Mouse (Mus musculus) liver, adult (tissue): ENCODE data around the gene Clec2h.
"Not testable (repeated sequence)": the region's sequence is repeated elsewhere in the genome, so short reads cannot be mapped to it uniquely, and the experiment has no call there.

Source experiments
- GATA4 ChIP-seq: IDR thresholded peaks from 2 replicates; pipeline ENCODE4 v1.6.1; 2014; ENCODE audit warnings: mild to moderate bottlenecking, low read length; ENCODE audit not compliant: insufficient replicate concordance

Clec2h gene

GRCm38 (mm10) chr6:128662206-128662605, at the start of gene Clec2h:
TSS of gene Clec2h (plus strand) at chr6:128662385.
- no peak for TF ChIP-seq GATA4

DNA sequence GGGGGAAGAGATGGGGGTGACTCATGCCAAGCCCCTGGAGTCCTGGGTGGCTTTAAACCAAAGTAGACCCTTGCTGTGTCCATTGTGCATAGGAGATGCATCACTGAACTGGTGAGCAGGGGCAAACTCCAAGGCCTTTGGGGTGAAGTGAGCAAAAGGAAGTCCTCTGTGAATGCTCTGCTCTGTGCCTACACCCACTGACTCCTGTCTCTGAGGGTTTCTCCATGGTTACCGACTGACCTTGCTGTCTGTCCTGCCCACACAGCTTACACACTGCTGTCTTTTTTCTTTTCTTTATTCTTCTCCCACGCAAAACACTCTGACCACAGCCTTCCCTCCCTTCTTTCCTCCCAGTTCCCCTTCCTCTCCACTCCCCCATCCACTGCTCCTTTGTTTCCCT, 39.5 kb upstream of the Clec2h start:
- TF ChIP-seq GATA4, result no peak

GRCm38 (mm10) chr6:128623433-128623832, 38.8 kb upstream of the Clec2h start, which contains the start of gene Klrb1a:
TSS of gene Klrb1a (minus strand) at chr6:128623533.
- not testable (repeated sequence) for TF ChIP-seq GATA4

- no peak for TF ChIP-seq GATA4
These were observed 37.8 kb upstream of the Clec2h start for GRCm38 (mm10) chr6:128624425-128624824.

DNA sequence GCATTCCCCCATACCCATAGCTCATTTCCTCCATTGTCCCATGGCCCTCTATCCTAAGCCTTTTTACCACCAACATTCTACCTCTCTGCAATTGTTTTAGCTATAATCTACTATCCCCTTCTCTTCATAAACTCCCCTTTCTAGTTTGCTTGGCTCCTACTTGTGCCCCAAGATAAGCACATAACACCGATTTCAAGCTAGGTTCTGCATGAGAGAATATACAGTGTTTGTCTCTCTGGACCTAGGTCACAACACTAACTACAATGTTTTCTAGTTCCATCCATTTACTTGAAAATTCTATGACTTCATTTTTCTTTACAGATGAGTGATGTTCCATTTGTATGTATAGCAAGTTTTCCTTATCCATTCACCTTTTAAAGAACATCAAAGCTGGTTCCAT, 21.5 kb upstream of the Clec2h start:
- no peak for TF ChIP-seq GATA4

DNA sequence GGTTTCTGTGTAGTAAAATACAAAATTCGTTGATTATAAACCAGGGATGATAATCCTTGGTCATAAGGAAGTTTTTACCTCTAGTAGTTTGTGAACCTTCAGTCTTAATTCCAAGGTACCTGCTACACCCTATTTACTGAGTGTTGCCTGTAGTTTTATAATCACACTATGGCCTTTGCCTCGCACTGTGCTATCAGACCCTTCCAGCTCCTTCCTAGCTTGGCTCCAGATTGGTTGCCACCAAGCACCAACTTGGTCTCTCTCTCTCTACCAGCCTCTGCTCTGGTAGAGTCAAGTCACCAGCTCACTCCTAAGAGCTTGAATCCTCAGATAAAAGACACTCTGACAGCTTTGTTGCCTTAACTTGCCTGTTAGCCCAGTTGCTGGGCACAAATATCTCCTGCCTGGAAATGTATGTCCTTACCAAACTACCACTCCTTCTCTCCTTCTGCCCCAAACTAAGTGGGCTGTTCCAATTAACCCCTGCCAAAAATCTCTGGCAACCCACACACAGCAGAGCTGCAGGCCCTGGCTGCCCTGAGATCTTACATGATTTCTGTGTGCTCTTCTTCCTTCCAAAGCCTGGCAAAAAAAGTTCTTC, 21.0 kb upstream of the Clec2h start:
- TF ChIP-seq GATA4, result no peak

DNA sequence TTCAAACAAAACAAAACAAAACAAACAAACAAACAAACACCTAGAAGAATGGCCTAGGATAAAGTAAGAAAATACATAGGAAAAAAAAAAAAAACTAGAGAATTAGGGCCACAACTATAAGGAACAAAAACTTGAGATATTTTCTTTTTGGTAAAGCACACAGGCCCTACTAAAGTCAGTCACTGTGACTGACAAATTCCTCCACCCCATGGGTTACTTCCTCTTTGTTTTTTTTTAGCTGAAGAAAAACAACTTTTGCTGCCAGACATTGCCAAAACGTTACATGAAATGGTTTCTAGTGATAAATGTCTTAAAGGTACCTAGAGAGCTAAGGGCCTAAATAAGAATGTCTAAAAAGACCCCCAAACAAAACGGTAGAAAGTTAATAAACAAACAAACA, 18.2 kb upstream of the Clec2h start:
- no peak for TF ChIP-seq GATA4

GRCm38 (mm10) chr6:128649681-128650080, 12.5 kb upstream of the Clec2h start:
- no peak for TF ChIP-seq GATA4

DNA sequence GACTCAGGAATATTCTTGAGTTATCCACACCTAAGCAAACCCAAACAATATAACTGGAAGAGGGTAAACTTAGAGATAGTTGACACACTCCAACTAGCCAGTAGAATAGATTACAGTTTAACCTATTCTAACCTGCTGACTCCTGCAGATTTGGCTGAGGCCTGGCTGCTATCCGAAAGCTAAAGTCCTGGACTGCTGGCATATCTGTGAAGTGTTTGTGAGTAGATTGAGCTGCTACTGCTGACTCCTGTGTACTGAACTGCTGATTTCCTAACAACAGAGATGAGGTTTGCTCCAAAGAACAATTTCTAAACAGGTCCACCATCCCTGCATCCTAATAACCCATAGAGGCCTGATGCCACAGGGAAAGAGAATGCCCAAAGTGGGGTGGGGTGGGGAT, 12.0 kb upstream of the Clec2h start:
- TF ChIP-seq GATA4, result no peak; the same call in 1 of the 2 replicates

DNA sequence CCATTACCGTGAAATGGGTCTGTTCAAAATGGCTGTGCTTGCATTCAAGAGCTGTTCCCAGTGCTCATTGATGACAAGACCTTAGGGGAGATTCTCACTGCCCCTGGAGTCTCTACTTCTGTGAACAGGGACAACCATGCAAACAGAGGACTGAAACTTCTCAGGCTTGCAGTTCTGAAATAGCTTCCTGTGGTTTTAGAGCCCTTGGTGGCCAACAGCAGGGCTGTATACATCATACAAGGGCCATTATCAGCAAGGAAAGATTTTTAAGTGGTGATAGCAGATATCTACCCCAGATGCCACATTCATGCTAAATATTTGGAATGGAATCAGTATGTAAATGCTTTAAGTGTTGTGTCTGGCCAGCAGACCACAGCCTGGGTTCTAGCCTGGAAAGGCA, 9.2 kb upstream of the Clec2h start:
- no peak for TF ChIP-seq GATA4

GRCm38 (mm10) chr6:128661249-128661648, 936 bp upstream of the Clec2h start:
- TF ChIP-seq GATA4, result no peak

DNA sequence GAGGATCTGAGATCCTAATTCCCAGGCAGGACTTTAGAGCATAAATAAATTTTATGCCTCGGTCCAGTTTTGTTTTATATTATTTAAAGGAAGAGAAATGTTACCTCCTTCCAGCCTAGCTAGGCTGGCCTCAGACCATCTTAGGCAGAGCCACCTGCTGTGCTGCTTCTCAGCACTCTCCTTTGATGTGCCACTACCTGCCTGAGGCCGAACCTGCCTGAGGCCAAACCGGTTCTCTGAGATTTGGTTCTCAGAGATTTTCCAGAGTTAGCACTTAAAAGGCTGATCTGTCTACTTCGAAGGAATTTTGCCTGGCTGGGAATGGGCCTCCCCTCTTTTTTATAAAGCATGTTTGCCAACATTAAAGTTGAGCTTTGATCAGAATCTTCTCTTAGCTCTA, 7.8 kb downstream of the Clec2h start:
- TF ChIP-seq GATA4, result no peak

DNA sequence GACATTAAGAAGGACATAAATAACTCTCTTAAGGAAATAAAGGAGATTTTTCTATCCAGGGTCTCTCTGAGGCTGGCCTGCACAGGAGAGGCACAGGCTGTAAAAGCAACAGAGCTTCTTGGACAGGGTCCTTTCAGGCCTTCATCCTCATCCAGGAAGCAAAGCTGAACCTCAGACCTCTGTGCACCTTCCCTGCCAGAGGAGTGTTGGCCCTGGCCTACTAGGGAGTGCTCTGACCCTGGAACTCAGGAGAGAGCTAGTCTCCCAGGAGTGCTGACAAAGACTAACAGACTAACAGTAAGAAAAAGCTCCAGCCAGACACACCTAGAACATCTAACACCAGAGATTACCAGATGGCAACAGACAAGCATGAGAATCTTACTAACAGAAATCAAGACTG, 17.4 kb downstream of the Clec2h start:
- TF ChIP-seq GATA4, result no peak

DNA sequence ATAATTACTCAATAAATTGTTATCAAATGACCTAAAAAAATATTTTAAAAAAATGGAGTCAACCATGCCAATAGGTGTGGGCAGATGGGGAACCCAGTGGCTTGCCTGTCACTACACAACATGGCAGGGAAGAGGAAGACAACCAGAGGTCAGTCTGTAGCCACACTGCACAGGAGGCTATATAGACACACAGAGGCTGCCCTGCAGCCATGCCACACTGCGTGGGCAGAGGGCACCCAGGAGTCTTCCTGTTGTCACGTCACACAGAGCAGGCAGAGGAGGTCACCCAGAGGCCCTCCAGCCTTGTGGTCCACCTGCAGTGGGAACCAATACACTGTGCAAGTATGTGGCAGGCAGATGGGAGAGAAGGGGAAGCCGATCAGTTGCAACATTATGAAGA, 39.5 kb downstream of the Clec2h start:
- no peak for TF ChIP-seq GATA4

DNA sequence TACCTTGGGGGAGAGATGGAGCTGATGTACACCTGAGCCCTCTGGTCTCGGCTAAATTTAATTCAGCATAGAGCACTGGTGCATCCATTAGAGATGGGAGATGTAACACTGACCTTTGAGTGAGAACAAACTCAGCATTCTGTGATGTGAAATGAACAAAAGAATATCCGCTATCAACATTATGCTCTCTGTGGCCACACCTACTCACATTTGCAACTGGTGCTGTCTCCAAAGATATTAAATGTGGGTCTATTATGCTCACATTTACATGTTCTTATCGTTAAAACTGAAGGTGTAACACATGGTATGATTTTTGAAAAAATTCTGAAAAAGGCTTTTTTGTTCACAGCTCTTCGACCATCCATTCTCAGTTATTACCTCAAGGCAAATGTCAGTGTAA, 60.8 kb downstream of the Clec2h start, which contains the start of gene Klrb1:
Gene Klrb1, minus strand, starts transcription at position 101 of the 400 bp plus-strand sequence.
- TF ChIP-seq GATA4, result no peak
